Mouse (Mus musculus): ENCODE results near the gene Tex50. TPM values are rescaled to one million over a fixed set of nuclear protein-coding genes. Genes with fewer than 3 reads are reported as not detected.
"Not testable (repeated sequence)": the region's sequence is repeated elsewhere in the genome, so short reads cannot be mapped to it uniquely, and the experiment has no call there.

The Tex50 gene
- polyA plus RNA-seq (2014; fragmentation: Nextera tagmentation; extraction: Ambion mirVana): not detected in 2 replicates

DNA sequence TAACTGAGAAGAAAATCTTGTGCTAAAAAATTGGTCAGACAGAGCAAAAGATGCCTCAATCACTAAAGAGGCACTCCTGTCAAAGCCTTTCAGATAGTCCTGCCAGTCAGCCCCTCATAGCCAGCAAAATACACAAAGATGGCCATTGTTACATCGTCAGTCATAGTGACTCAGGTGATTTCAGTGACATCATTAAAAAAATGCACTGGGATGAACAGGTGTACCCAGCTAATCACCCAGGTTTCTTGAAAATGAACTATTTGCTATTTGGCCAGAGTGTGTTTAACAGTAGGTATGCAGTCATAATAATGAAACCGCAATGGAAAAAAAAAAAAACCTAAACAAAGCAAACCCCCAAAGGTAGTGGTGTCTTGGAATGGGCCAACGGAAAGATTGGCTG lies at the start of gene Tex50:
Gene Tex50, minus strand, starts transcription at position 101 of the 400 bp plus-strand sequence.
- no peak within 1 kb of the TSS for H3K9ac ChIP-seq (ENCODE audit: low read length)
- DNase-seq (ENCODE audit: low spot score, missing footprints) (no peak), ATAC-seq (ENCODE audit: low FRiP score) (no peak)
- H3K4me3 ChIP-seq (ENCODE audit: low read depth, low read length): no peak within 1 kb of the TSS
- no peak within 1 kb of the TSS for H3K27ac ChIP-seq (ENCODE audit: low read depth, low read length)
- H3K4me2 ChIP-seq: no peak within 1 kb of the TSS
- H3K36me3 ChIP-seq (ENCODE audit: control insufficient read depth, insufficient read depth, low read length): no peaks in the 10 kb centered on the region
- 89% methylated on average over 3 of the region's 3 CpGs for WGBS
- no peaks in the 10 kb centered on the region for H3K4me1 ChIP-seq (ENCODE audit: control insufficient read depth, insufficient read depth, low read length)
- H3K9me3 ChIP-seq (ENCODE audit: control insufficient read depth, low read length): no peaks in the 10 kb centered on the region
- H3K27me3 ChIP-seq (ENCODE audit: control insufficient read depth, insufficient read depth, low read length): no peaks in the 10 kb centered on the region

DNA sequence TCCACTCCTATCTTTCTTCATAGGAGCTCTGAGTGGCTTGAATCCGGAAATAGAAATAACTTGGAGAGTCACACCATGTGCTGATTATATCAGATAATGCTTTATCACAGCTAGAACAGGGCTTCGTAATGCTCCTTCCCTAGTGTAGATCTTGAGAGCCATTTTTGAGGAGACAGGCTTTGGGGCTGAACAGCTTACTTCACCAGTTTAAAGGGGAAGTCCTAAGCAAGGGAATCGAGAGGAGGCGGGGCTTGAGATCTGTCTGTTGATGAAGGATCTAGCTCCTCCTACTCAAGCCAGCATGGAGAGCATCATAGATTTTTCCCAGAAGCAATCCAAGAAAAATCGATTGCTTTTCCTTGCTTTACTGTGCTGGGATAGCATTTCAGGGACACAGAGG lies 40.7 kb upstream of the Tex50 start:
- Histone ChIP-seq H3K4me1 (ENCODE audit: control insufficient read depth, insufficient read depth, low read length) (no peaks in the 10 kb centered on the region), H3K27ac (ENCODE audit: low read depth, low read length) (no peak overlapping the region), H3K9ac (ENCODE audit: low read length) (no peak overlapping the region), H3K4me2 (no peak overlapping the region), H3K27me3 (ENCODE audit: control insufficient read depth, insufficient read depth, low read length) (no peaks in the 10 kb centered on the region), H3K9me3 (ENCODE audit: control insufficient read depth, low read length) (no peaks in the 10 kb centered on the region), H3K4me3 (ENCODE audit: low read depth, low read length) (no peak overlapping the region), H3K36me3 (ENCODE audit: control insufficient read depth, insufficient read depth, low read length) (no peaks in the 10 kb centered on the region)
- 77% methylated on average over 5 of the region's 5 CpGs for WGBS
- ATAC-seq (ENCODE audit: low FRiP score) (no peak), DNase-seq (ENCODE audit: low spot score, missing footprints) (no peak)

DNA sequence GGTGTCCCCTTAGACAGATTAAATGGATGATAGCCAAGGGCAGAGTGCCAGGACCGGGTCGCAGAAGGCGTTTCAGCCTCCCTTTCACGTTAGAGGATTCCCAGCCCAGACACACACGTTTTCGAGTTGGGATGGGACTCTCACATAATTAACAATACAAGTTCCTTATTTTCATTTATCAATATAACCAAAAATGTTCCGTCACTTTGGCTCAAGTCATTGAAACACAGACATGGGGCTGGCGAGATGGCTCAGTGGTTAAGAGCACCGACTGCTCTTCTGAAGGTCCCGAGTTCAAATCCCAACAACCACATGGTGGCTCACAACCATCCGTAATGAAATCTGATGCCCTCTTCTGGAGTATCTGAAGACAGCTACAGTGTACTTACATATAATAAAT lies 37.2 kb upstream of the Tex50 start:
- H3K4me1 ChIP-seq (ENCODE audit: control insufficient read depth, insufficient read depth, low read length); DNase-seq (ENCODE audit: low spot score, missing footprints); ATAC-seq (ENCODE audit: low FRiP score); H3K9me3 ChIP-seq (ENCODE audit: control insufficient read depth, low read length); H3K36me3 ChIP-seq (ENCODE audit: control insufficient read depth, insufficient read depth, low read length); H3K9ac ChIP-seq (ENCODE audit: low read length); H3K27ac ChIP-seq (ENCODE audit: low read depth, low read length); H3K27me3 ChIP-seq (ENCODE audit: control insufficient read depth, insufficient read depth, low read length): not testable (repeated sequence)
- Histone ChIP-seq H3K4me2 (peak overlapping the region; percentile 55; the same call in 1 of the 2 replicates), H3K4me3 (ENCODE audit: low read depth, low read length) (peak overlapping the region; percentile 43; the same call in 1 of the 2 replicates)
- 64% methylated on average over 11 of the region's 11 CpGs for WGBS

DNA sequence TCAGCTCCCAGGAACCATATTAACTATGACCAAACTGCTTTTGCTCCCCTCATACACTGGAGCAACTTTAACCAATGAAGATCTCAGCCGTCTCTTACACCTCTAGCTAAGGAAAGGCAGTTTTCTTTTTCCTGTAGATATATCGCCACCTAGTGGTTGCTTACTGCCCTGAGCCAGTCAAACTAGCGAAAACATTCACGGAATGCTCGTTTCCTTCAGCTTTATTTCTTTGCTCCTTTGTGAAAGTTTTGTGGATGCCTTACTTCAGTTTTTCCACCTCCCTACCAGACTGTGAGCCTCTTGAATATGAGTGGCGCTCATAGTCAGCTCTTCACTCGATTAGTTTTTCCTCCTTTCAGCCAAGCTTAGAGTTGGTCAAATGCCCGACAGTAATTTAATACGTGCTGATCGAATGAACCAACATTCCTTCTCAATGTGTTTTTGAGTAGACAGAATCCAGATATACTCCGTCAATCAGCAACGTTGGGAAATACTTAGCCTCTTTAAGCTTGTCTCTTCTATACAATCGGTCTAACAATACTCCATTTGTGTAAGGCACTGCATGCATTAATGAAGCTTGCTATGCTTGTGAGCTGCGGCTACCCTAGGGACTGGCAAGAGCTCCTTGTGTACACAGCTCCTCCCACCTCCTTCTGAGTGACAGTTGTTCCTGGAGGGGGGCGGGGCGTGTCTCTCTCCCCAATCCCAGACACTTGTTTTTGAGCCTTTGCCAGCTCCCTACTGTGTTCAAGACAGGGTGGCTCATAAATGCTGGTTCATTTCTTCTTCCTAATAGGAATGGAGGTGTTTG lies 36.6 kb upstream of the Tex50 start:
- Histone ChIP-seq H3K4me2 (peak overlapping the region; percentile 55), H3K27me3 (ENCODE audit: control insufficient read depth, insufficient read depth, low read length) (no peaks in the 10 kb centered on the region), H3K4me3 (ENCODE audit: low read depth, low read length) (peak overlapping the region; percentile 43), H3K9ac (ENCODE audit: low read length) (peak overlapping the region; percentile 48), H3K27ac (ENCODE audit: low read depth, low read length) (peak overlapping the region; percentile 47; the same call in 1 of the 2 replicates), H3K36me3 (ENCODE audit: control insufficient read depth, insufficient read depth, low read length) (no peaks in the 10 kb centered on the region), H3K4me1 (ENCODE audit: control insufficient read depth, insufficient read depth, low read length) (no peaks in the 10 kb centered on the region), H3K9me3 (ENCODE audit: control insufficient read depth, low read length) (no peaks in the 10 kb centered on the region)
- DNase-seq (ENCODE audit: low spot score, missing footprints) (peak; percentile 98), ATAC-seq (ENCODE audit: low FRiP score) (peak; percentile 99)
- under 1% methylated on average over 16 of the region's 16 CpGs for WGBS

DNA sequence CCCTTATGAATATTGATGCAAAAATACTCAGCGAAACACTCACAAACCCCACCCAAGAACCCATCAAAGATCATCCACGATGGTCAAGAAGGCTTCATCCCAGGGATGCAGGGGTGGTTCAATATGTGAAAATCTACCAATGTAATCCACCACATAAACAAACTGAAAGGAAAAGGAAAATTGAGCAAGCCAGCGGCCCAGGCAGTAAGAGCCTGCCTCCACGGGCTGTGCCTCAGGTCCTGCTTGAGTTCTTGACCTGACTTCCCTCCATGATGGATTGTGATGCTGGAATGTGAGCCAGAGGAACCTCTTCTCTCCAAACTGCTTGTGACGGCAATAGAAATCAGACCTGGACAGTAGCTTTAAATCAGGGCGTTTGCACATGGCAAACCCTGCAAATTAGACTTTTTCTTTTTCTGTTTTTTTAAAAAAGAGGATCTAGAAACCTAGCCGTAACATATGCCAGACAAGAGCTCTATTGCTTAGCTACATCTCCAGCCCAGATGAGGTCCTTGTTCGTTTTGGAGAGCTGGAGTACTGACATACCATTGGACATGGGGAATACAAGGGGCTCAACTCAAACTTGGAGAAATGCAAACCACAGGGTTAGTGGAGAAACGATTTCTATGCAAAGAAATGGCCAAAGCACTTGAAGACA lies 31.3 kb upstream of the Tex50 start:
- H3K4me1 ChIP-seq (ENCODE audit: control insufficient read depth, insufficient read depth, low read length): no peaks in the 10 kb centered on the region
- no peak overlapping the region for H3K9ac ChIP-seq (ENCODE audit: low read length)
- WGBS: 77% methylated on average over 9 of the region's 9 CpGs
- H3K4me3 ChIP-seq (ENCODE audit: low read depth, low read length): no peak overlapping the region
- H3K4me2 ChIP-seq: no peak overlapping the region
- ATAC-seq (ENCODE audit: low FRiP score) (no peak), DNase-seq (ENCODE audit: low spot score, missing footprints) (no peak)
- H3K36me3 ChIP-seq (ENCODE audit: control insufficient read depth, insufficient read depth, low read length): no peaks in the 10 kb centered on the region
- no peaks in the 10 kb centered on the region for H3K9me3 ChIP-seq (ENCODE audit: control insufficient read depth, low read length)
- H3K27ac ChIP-seq (ENCODE audit: low read depth, low read length): no peak overlapping the region
- no peaks in the 10 kb centered on the region for H3K27me3 ChIP-seq (ENCODE audit: control insufficient read depth, insufficient read depth, low read length)

DNA sequence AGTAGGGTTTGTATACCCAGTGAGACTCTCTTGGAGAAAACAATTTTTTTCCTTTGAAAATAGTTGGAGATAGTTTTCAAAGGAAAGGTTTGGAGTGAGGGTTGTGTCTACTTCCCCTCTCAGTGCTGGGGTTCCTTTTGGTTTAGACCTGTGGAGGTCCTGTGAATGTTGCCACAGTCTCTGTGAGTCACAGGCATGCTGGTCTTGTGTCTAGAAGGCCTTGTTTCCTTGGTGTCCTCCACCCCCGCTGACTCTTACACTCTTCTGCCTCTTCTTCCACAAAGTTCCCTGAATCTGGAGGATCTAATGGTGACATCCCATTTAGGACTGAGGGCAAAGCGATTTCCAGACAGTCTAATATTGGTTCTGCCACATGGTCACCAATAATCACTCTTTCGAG lies 26.3 kb upstream of the Tex50 start:
- no peak overlapping the region for H3K4me3 ChIP-seq (ENCODE audit: low read depth, low read length)
- no peak overlapping the region for H3K9ac ChIP-seq (ENCODE audit: low read length)
- H3K9me3 ChIP-seq (ENCODE audit: control insufficient read depth, low read length): no peaks in the 10 kb centered on the region
- no peak for DNase-seq (ENCODE audit: low spot score, missing footprints)
- no peaks in the 10 kb centered on the region for H3K36me3 ChIP-seq (ENCODE audit: control insufficient read depth, insufficient read depth, low read length)
- no peak overlapping the region for H3K4me2 ChIP-seq
- no peaks in the 10 kb centered on the region for H3K4me1 ChIP-seq (ENCODE audit: control insufficient read depth, insufficient read depth, low read length)
- WGBS: 84% methylated on average over 3 of the region's 3 CpGs
- H3K27me3 ChIP-seq (ENCODE audit: control insufficient read depth, insufficient read depth, low read length): no peaks in the 10 kb centered on the region
- ATAC-seq (ENCODE audit: low FRiP score): no peak
- no peak overlapping the region for H3K27ac ChIP-seq (ENCODE audit: low read depth, low read length)

DNA sequence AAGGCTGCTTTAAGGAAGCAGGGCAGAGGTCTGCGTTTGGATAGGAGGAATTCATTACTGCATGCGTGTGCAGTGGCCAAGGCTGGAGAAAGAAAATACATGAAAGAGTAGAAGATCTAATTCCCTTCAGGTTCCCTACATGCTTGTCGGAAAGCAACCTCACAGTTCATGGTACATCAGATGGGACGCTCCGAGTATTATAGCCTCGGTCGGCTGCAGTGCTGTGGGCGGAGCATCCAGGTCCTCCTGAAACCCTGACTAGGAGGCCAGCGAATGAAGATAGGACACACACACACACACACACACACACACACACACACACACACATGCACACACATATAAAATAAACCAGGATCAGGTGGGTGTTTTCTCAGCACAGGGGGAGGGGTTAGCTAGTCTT lies 24.6 kb upstream of the Tex50 start:
- 67% methylated on average over 9 of the region's 9 CpGs for WGBS
- no peak overlapping the region for H3K9ac ChIP-seq (ENCODE audit: low read length)
- H3K4me2 ChIP-seq: no peak overlapping the region
- ATAC-seq (ENCODE audit: low FRiP score) (no peak), DNase-seq (ENCODE audit: low spot score, missing footprints) (no peak)
- no peaks in the 10 kb centered on the region for H3K4me1 ChIP-seq (ENCODE audit: control insufficient read depth, insufficient read depth, low read length)
- H3K4me3 ChIP-seq (ENCODE audit: low read depth, low read length): no peak overlapping the region
- no peaks in the 10 kb centered on the region for H3K27me3 ChIP-seq (ENCODE audit: control insufficient read depth, insufficient read depth, low read length)
- no peaks in the 10 kb centered on the region for H3K36me3 ChIP-seq (ENCODE audit: control insufficient read depth, insufficient read depth, low read length)
- no peak overlapping the region for H3K27ac ChIP-seq (ENCODE audit: low read depth, low read length)
- no peaks in the 10 kb centered on the region; the same call in 1 of the 2 replicates for H3K9me3 ChIP-seq (ENCODE audit: control insufficient read depth, low read length)

DNA sequence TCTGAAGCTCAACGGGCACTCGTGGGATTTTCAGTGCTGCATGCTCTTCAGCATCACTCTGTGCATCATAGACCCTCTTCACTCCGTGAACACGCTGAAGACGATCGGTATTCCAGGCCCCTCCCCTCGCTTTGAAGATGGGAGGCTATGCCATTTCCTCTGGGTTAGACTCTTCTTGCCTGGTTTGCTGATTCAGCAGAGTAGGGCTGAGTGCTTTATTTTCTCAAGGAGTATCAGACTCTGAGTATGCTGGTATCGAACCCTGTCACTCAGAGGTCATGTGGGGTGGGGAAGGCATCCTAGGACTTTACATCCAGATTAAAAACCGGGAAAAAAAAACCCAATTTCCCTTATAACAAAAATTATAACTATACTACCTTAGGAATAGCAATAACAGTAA lies 23.3 kb upstream of the Tex50 start:
- no peak for ATAC-seq (ENCODE audit: low FRiP score)
- no peaks in the 10 kb centered on the region for H3K36me3 ChIP-seq (ENCODE audit: control insufficient read depth, insufficient read depth, low read length)
- 86% methylated on average over 9 of the region's 9 CpGs for WGBS

DNA sequence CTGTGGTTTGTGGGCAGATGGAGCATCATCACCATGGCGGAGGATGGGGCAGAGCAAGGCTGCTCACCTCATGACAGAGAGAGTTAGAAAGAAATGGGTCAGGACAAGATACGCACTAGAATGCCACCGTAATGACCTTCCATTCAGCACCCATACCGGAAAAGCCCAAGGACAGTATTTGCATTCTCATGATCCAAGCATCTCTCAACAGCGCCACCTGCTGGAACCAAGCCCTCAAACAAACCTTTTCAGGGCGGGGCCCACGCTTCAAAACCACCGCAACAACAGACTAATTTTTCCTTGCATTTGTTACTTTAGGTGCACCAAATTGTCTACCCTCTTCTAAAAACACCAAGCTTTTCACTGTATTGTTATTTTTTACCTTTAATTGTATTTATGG lies 21.6 kb upstream of the Tex50 start:
- H3K36me3 ChIP-seq (ENCODE audit: control insufficient read depth, insufficient read depth, low read length): no peaks in the 10 kb centered on the region
- no peaks in the 10 kb centered on the region; the same call in 1 of the 2 replicates for H3K9me3 ChIP-seq (ENCODE audit: control insufficient read depth, low read length)
- 54% methylated on average over 8 of the region's 8 CpGs for WGBS
- ATAC-seq (ENCODE audit: low FRiP score): no peak
- H3K4me1 ChIP-seq (ENCODE audit: control insufficient read depth, insufficient read depth, low read length): no peaks in the 10 kb centered on the region
- H3K4me2 ChIP-seq: no peak overlapping the region
- no peak overlapping the region for H3K4me3 ChIP-seq (ENCODE audit: low read depth, low read length)
- peak; percentile 92 for DNase-seq (ENCODE audit: low spot score, missing footprints)
- H3K27me3 ChIP-seq (ENCODE audit: control insufficient read depth, insufficient read depth, low read length): no peaks in the 10 kb centered on the region
- no peak overlapping the region for H3K9ac ChIP-seq (ENCODE audit: low read length)
- no peak overlapping the region for H3K27ac ChIP-seq (ENCODE audit: low read depth, low read length)

More for the DNA sequence above, 23.3 kb upstream of the Tex50 start:
- Histone ChIP-seq H3K27ac (ENCODE audit: low read depth, low read length) (no peak overlapping the region), H3K27me3 (ENCODE audit: control insufficient read depth, insufficient read depth, low read length) (no peaks in the 10 kb centered on the region), H3K4me3 (ENCODE audit: low read depth, low read length) (no peak overlapping the region), H3K4me2 (no peak overlapping the region), H3K9me3 (ENCODE audit: control insufficient read depth, low read length) (no peaks in the 10 kb centered on the region; the same call in 1 of the 2 replicates), H3K9ac (ENCODE audit: low read length) (no peak overlapping the region), H3K4me1 (ENCODE audit: control insufficient read depth, insufficient read depth, low read length) (no peaks in the 10 kb centered on the region)
- no peak for DNase-seq (ENCODE audit: low spot score, missing footprints)

All from midbrain, embryonic 11.5 days (tissue).